Comparison of ENCODE assay signal across 8 mouse cellular contexts in the genomic region with DNA sequence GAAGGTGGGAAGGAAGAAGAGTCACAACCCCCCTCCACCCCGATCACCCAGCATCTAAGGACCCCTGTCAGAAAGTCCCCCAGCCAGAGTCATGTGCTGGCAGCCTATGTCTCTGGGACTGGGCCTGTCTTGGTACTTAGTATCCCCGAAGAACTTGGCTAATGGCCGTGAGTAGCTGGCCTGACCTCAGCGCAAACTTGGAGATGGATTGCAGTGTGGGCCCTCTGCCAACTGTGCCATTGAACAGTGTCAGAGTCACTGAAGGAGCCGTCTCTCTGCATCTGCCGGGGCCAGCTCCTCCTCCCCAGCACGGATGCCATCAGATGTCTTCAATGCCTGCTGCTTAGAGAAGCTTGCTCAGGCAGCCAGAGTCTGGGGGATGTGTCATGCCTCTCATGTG. TPM values are rescaled to one million over a fixed set of nuclear protein-coding genes. Genes with fewer than 3 reads are reported as not detected.
DNase-seq lines count a peak whose midpoint lies in the region; ATAC-seq and TF ChIP-seq lines count a peak whose summit lies in the region.
"Had no signal": no experiment of that assay in that cellular context is flagged by ENCODE, and none has a peak within 500 bp of the region (broad histone marks: within the 10 kb centered on the region; RNA-seq: fewer than 3 reads in every experiment).

No protein-coding gene starts in this region.

- H3K4me2 ChIP-seq in heart, embryonic 15.5 days, result peak overlapping the region; percentile 31
- H3K4me2 ChIP-seq in midbrain, postnatal 0 days (ENCODE audit: low read depth, low read length, poor library complexity, severe bottlenecking), result peak overlapping the region; percentile 29
- H3K4me2 ChIP-seq: liver, embryonic 15.5 days had no signal

- no peaks in the 10 kb centered on the region for H3K9me3 ChIP-seq in heart, embryonic 15.5 days (replicated peaks)
- no peaks in the 10 kb centered on the region for H3K9me3 ChIP-seq in midbrain, postnatal 0 days (ENCODE audit: low read length)
- H3K9me3 ChIP-seq: liver, embryonic 15.5 days had no signal

- H3K36me3 ChIP-seq in heart, embryonic 15.5 days, result no peaks in the 10 kb centered on the region
- no peaks in the 10 kb centered on the region for H3K36me3 ChIP-seq in midbrain, postnatal 0 days (ENCODE audit: insufficient read depth, low read length)
- H3K36me3 ChIP-seq: liver, embryonic 15.5 days had no signal

- no peak overlapping the region for H3K9ac ChIP-seq in heart, embryonic 15.5 days
- no peak overlapping the region for H3K9ac ChIP-seq in midbrain, postnatal 0 days (replicated peaks; ENCODE audit: low read length, poor library complexity, severe bottlenecking)
- H3K9ac ChIP-seq: liver, embryonic 15.5 days had no signal

- peaks cover 15% of the 10 kb centered on the region for H3K4me1 ChIP-seq in heart, embryonic 15.5 days (replicated peaks)
- no peaks in the 10 kb centered on the region for H3K4me1 ChIP-seq in midbrain, postnatal 0 days (ENCODE audit: insufficient read depth, low read length)
- H3K4me1 ChIP-seq: liver, embryonic 15.5 days had no signal

- H3K27me3 ChIP-seq in heart, embryonic 15.5 days, result no peaks in the 10 kb centered on the region
- H3K27me3 ChIP-seq in midbrain, postnatal 0 days (ENCODE audit: insufficient read depth, low read length), result no peaks in the 10 kb centered on the region
- H3K27me3 ChIP-seq: liver, embryonic 15.5 days had no signal

- no peak overlapping the region for H3K27ac ChIP-seq in heart, embryonic 15.5 days
- no peak overlapping the region for H3K27ac ChIP-seq in midbrain, postnatal 0 days (ENCODE audit: low read depth, low read length)
- H3K27ac ChIP-seq: liver, embryonic 15.5 days had no signal

- peak; percentile 46 for DNase-seq in NIH3T3 (ENCODE audit: low read depth)
- peak; percentile 45 to 47 for DNase-seq in cerebellum, postnatal 36 days
- DNase-seq in layer of hippocampus, postnatal 14 days (ENCODE audit: low spot score in 2 of 2), result peak; percentile 52 to 70
- peak; percentile 91 for DNase-seq in midbrain, postnatal 0 days (ENCODE audit: low spot score)
- DNase-seq in thymus, postnatal 36 days, result peak; percentile 33 to 42

- 0 out of 2 replicates have a peak overlapping the region, but pooled peaks have one; percentile 16 for H3K4me3 ChIP-seq in heart, embryonic 15.5 days
- no peak overlapping the region for H3K4me3 ChIP-seq in midbrain, postnatal 0 days (ENCODE audit: low read depth, low read length)
- H3K4me3 ChIP-seq: liver, embryonic 15.5 days had no signal

- TF ChIP-seq CTCF in midbrain, postnatal 0 days (IDR thresholded peaks at IDR 0.05), result no peak

- 19% methylated on average over 7 of the region's 7 CpGs for WGBS in heart, embryonic 15.5 days
- WGBS in midbrain, postnatal 0 days, result 59% methylated on average over 7 of the region's 7 CpGs

- ATAC-seq in CD4-positive, CD25-positive, alpha-beta regulatory T cell, adult 4 months, result peak; percentile 18
- ATAC-seq in heart, embryonic 15.5 days (replicated peaks; ENCODE audit: insufficient number of reproducible peaks, insufficient read depth, low FRiP score, low read depth), result no peak
- peak; percentile 82 for ATAC-seq in midbrain, postnatal 0 days (ENCODE audit: low FRiP score)

RNA-seq across cellular contexts. Expression of a gene that starts 26.4 kb away (rescaled TPM):
- 1 to 10 TPM; 4.4 to 6.9 TPM for polyA plus RNA-seq in CD4-positive, CD25-positive, alpha-beta regulatory T cell, adult 4 months (2017; shearing (Covaris generic))
- 8.5 and 9.4 TPM in 2 replicates for polyA plus RNA-seq in heart, embryonic 15.5 days (2015; fragmentation: Nextera tagmentation; extraction: Ambion mirVana)
- 10 to 100 TPM; 55.2 to 55.4 TPM for total RNA-seq in layer of hippocampus, postnatal 14 days (2021)
- total RNA-seq in midbrain, postnatal 0 days (2014; rRNA removed), result 31.3 and 31.8 TPM in 2 replicates
- 17.8 and 20.1 TPM in 2 replicates for polyA plus RNA-seq in midbrain, postnatal 0 days (2015; fragmentation: Nextera tagmentation; extraction: Ambion mirVana)

Comparison
In these comparisons a context has a peak if more than half of its experiments do, and no peak if none do; other contexts are left out.
1. DNase-seq: peak in every context shown above with its lines; median percentile 91 in midbrain, postnatal 0 days; 61 in layer of hippocampus, postnatal 14 days; 46 in NIH3T3; 46 in cerebellum, postnatal 36 days; 38 in thymus, postnatal 36 days.